Mouse (Mus musculus) heart, embryonic 15.5 days (tissue): ENCODE results near the gene Gm10358. TPM values are rescaled to one million over a fixed set of nuclear protein-coding genes. Genes with fewer than 3 reads are reported as not detected.
"Not testable (repeated sequence)": the region's sequence is repeated elsewhere in the genome, so short reads cannot be mapped to it uniquely, and the experiment has no call there.

Experiments
- ATAC-seq: fragments of 200-750 bp; cut with Nextera tagmentation; replicated peaks from 2 replicates; pipeline ENCODE4 v1.8.0; 2017; ENCODE audit warnings: low read depth, moderate TSS enrichment; ENCODE audit not compliant: insufficient number of reproducible peaks, insufficient read depth, low FRiP score
- H3K27ac ChIP-seq: fragments of 300-500 bp; sonication (generic); 2 replicates; pipeline ENCODE4 v1.5.1; 2015; ENCODE audit warnings: mild to moderate bottlenecking, inconsistent platforms
- H3K27me3 ChIP-seq: fragments of 300-500 bp; sonication (generic); 2 replicates; pipeline ENCODE4 v1.6.1; 2015; ENCODE audit warnings: inconsistent platforms
- H3K36me3 ChIP-seq: fragments of 300-500 bp; sonication (generic); 2 replicates; pipeline ENCODE4 v1.6.1; 2015; ENCODE audit warnings: mild to moderate bottlenecking, inconsistent platforms
- H3K4me1 ChIP-seq: fragments of 300-500 bp; sonication (generic); replicated peaks from 2 replicates; pipeline ENCODE4 v1.6.1; 2015; ENCODE audit warnings: inconsistent platforms
- H3K4me2 ChIP-seq: fragments of 300-500 bp; sonication (generic); 2 replicates; pipeline ENCODE4 v1.6.1; 2015; ENCODE audit warnings: inconsistent platforms, mild to moderate bottlenecking, moderate library complexity
- H3K4me3 ChIP-seq: fragments of 300-500 bp; sonication (generic); 2 replicates; pipeline ENCODE4 v1.5.1; 2015; ENCODE audit warnings: mild to moderate bottlenecking, inconsistent platforms
- H3K9ac ChIP-seq: fragments of 300-500 bp; sonication (generic); 2 replicates; pipeline ENCODE4 v1.6.1; 2015; ENCODE audit warnings: mild to moderate bottlenecking, inconsistent platforms
- H3K9me3 ChIP-seq: fragments of 300-500 bp; sonication (generic); replicated peaks from 2 replicates; pipeline ENCODE4 v1.6.1; 2016; ENCODE audit warnings: inconsistent platforms
- WGBS: fragments of 180-500 bp; shearing (Covaris S2); methylation state at CpG from one replicate; pipeline ENCODE4 v1.1.7; 2015; ENCODE audit warnings: mixed read lengths; 5-methylcytosine and 5-hydroxymethylcytosine counted together
- polyA plus RNA-seq: library from polyadenylated mRNA; unstranded; fragments of >200 nt; fragmentation: Nextera tagmentation; extraction: Ambion mirVana; gene quantifications from 2 replicates; pipeline ENCODE4 v1.2.1, GENCODE M21; 2015

Gm10358 gene
- 0.19 and 0.31 TPM in 2 replicates for polyA plus RNA-seq

- WGBS = 91% methylated on average over 5 of the region's 5 CpGs
- no peaks in the 10 kb centered on the region for H3K36me3 ChIP-seq
- no peaks in the 10 kb centered on the region for H3K9me3 ChIP-seq
- no peak within 1 kb of the TSS for H3K9ac ChIP-seq
- no peak within 1 kb of the TSS for H3K4me2 ChIP-seq
- no peaks in the 10 kb centered on the region for H3K4me1 ChIP-seq
- H3K27me3 ChIP-seq = no peaks in the 10 kb centered on the region
- no peak for ATAC-seq
- H3K27ac ChIP-seq = no peak within 1 kb of the TSS
- H3K4me3 ChIP-seq = no peak within 1 kb of the TSS
Measured at GRCm38 (mm10) chr8:75406489-75406888, at the start of gene Gm10358. TSS of gene Gm10358 (minus strand) at chr8:75406589.

GRCm38 (mm10) chr8:75448394-75448793 lies 42.0 kb upstream of the Gm10358 start, which contains the start of gene Iqcm:
TSS of gene Iqcm (plus strand) at chr8:75448694.
- no peak for ATAC-seq
- Histone ChIP-seq H3K9me3 (no peaks in the 10 kb centered on the region), H3K4me3 (no peak within 1 kb of the TSS), H3K27ac (no peak within 1 kb of the TSS), H3K36me3 (no peaks in the 10 kb centered on the region), H3K27me3 (no peaks in the 10 kb centered on the region), H3K4me1 (no peaks in the 10 kb centered on the region), H3K4me2 (no peak within 1 kb of the TSS), H3K9ac (no peak within 1 kb of the TSS)
- 77% methylated on average over 7 of the region's 7 CpGs for WGBS

GRCm38 (mm10) chr8:75415696-75416095 lies 9.3 kb upstream of the Gm10358 start:
- WGBS = 79% methylated on average over 3 of the region's 3 CpGs
- H3K9ac ChIP-seq, ATAC-seq, H3K4me3 ChIP-seq, H3K27ac ChIP-seq, H3K4me1 ChIP-seq, H3K27me3 ChIP-seq, H3K36me3 ChIP-seq, H3K9me3 ChIP-seq, H3K4me2 ChIP-seq: not testable (repeated sequence)

GRCm38 (mm10) chr8:75384770-75385290 lies 21.6 kb downstream of the Gm10358 start:
- H3K4me3 ChIP-seq = no peak overlapping the region
- H3K4me2 ChIP-seq = no peak overlapping the region
- no peaks in the 10 kb centered on the region for H3K9me3 ChIP-seq
- no peak overlapping the region for H3K27ac ChIP-seq
- WGBS = 84% methylated on average over 4 of the region's 4 CpGs
- no peak for ATAC-seq
- H3K36me3 ChIP-seq = no peaks in the 10 kb centered on the region
- no peaks in the 10 kb centered on the region for H3K27me3 ChIP-seq
- no peaks in the 10 kb centered on the region for H3K4me1 ChIP-seq
- H3K9ac ChIP-seq = no peak overlapping the region

- H3K9ac ChIP-seq = no peak overlapping the region
- no peaks in the 10 kb centered on the region for H3K4me1 ChIP-seq
- H3K27me3 ChIP-seq = no peaks in the 10 kb centered on the region
- ATAC-seq = no peak
- WGBS = 61% methylated on average over 1 of the region's 1 CpGs
- H3K27ac ChIP-seq = no peak overlapping the region
- H3K4me3 ChIP-seq = no peak overlapping the region
- no peak overlapping the region for H3K4me2 ChIP-seq
- no peaks in the 10 kb centered on the region for H3K36me3 ChIP-seq
- H3K9me3 ChIP-seq = no peaks in the 10 kb centered on the region
Measured at GRCm38 (mm10) chr8:75375530-75376123, 30.8 kb downstream of the Gm10358 start.

GRCm38 (mm10) chr8:75372006-75372405 lies 34.4 kb downstream of the Gm10358 start:
- Histone ChIP-seq H3K36me3 (no peaks in the 10 kb centered on the region), H3K4me3 (no peak overlapping the region), H3K4me2 (no peak overlapping the region), H3K9me3 (no peaks in the 10 kb centered on the region), H3K4me1 (no peaks in the 10 kb centered on the region), H3K27ac (no peak overlapping the region), H3K9ac (no peak overlapping the region), H3K27me3 (no peaks in the 10 kb centered on the region)
- no peak for ATAC-seq
- WGBS = 88% methylated on average over 2 of the region's 2 CpGs

Other genes starting within 250 kb of the Gm10358 start
- 0.62 and 0.91 TPM in 2 replicates for gene Rasd2, start 192.6 kb downstream of the Gm10358 start, polyA plus RNA-seq
- gene Iqcm, start 42.1 kb upstream of the Gm10358 start, polyA plus RNA-seq = not detected in 2 replicates